Mouse (Mus musculus): ENCODE measurements around the gene Pdcd11. TPM values are rescaled to one million over a fixed set of nuclear protein-coding genes. Genes with fewer than 3 reads are reported as not detected.

Pdcd11 gene
- polyA plus RNA-seq, 1 experiment from 2014 or later = 7.4 TPM

DNA sequence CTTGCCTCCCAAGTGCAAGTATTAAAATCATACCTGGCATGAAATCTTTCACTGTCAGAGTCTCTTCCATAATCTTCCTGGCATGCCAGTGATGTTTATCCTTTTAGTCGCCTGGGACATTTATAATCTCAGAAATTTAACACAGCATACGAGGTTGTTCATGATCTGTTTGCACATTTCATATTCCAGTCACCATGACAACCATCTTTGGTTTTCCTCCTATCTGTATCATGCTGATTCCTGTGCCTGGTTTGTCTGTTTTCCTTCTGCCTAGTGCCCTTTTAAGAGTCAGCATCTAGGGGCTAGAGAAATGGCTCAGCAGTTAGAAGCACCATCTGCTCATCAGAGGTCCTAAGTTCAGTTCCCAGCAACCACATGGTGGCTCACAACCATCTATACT is 28.1 kb downstream of the Pdcd11 start:
- peaks cover 27% of the 10 kb centered on the region for H3K36me3 ChIP-seq (ENCODE audit: control insufficient read depth, insufficient read depth, low read length)
- ATAC-seq = no peak
- H3K9ac ChIP-seq (ENCODE audit: low read depth, low read length) = no peak overlapping the region
- H3K4me1 ChIP-seq (ENCODE audit: control insufficient read depth, insufficient read depth, low read length) = peaks cover 2% of the 10 kb centered on the region; the same call in 1 of the 2 replicates
- no peaks in the 10 kb centered on the region for H3K27me3 ChIP-seq (replicated peaks; ENCODE audit: control insufficient read depth, insufficient read depth, low read length)
- H3K4me3 ChIP-seq (ENCODE audit: low read length) = no peak overlapping the region
- no peak overlapping the region for H3K4me2 ChIP-seq (ENCODE audit: low read depth, low read length)
- 60% methylated on average over 2 of the region's 2 CpGs for WGBS
- H3K9me3 ChIP-seq (ENCODE audit: control insufficient read depth, low read length) = no peaks in the 10 kb centered on the region
- no peak overlapping the region for H3K27ac ChIP-seq (ENCODE audit: low read length)

DNA sequence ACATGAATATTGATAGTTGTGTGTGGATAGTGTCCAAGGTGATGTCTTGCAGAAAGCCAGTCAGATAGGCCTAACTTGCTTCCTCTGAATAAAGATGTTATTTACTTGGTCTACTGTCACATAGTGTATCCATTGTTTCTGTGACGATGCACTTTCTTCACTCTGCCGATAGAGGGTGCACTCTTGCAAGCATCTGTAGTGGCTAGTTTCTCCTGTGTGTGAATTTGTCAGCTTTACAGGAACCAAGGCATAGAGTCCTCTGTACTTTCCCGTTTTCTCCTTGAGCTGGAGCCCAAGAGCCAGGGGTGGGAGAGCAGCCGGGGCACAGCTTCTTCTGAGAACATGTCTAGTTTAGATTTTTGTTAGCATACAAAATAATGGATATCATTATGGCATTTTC is 30.5 kb downstream of the Pdcd11 start:
- H3K9me3 ChIP-seq (ENCODE audit: control insufficient read depth, low read length) = no peaks in the 10 kb centered on the region
- no peaks in the 10 kb centered on the region for H3K27me3 ChIP-seq (replicated peaks; ENCODE audit: control insufficient read depth, insufficient read depth, low read length)
- H3K9ac ChIP-seq (ENCODE audit: low read depth, low read length) = no peak overlapping the region
- H3K4me3 ChIP-seq (ENCODE audit: low read length) = no peak overlapping the region
- H3K27ac ChIP-seq (ENCODE audit: low read length) = no peak overlapping the region
- 38% methylated on average over 4 of the region's 4 CpGs for whole genome bisulfite sequencing
- ATAC-seq = 0 out of 2 replicates have a peak, but pooled peaks have one; percentile 36
- peaks cover 28% of the 10 kb centered on the region for H3K36me3 ChIP-seq (ENCODE audit: control insufficient read depth, insufficient read depth, low read length)
- H3K4me2 ChIP-seq (ENCODE audit: low read depth, low read length) = no peak overlapping the region
- H3K4me1 ChIP-seq (ENCODE audit: control insufficient read depth, insufficient read depth, low read length) = peaks cover 2% of the 10 kb centered on the region; the same call in 1 of the 2 replicates

DNA sequence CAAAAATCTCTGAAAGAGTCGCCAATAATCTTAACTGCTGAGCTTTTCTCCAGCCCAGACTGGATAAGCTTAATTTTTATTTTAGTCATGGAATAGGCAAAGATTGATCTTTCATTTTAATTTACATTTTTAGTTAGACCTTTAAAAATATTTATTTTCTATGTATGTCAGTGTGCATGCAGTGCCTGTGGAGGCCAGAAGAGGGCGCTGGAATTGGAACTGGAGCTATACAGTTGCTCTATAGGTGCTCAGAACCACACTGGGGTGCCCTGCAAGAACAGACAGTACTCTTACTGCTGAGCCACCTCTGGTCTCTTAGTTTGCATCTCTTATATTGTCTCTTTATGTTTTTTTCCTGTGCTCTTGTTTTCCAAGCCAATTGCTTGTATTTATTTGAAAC is 32.2 kb downstream of the Pdcd11 start:
- Histone ChIP-seq H3K4me2 (ENCODE audit: low read depth, low read length) (no peak overlapping the region), H3K4me1 (ENCODE audit: control insufficient read depth, insufficient read depth, low read length) (peaks cover 2% of the 10 kb centered on the region; the same call in 1 of the 2 replicates), H3K9me3 (ENCODE audit: control insufficient read depth, low read length) (no peaks in the 10 kb centered on the region), H3K36me3 (ENCODE audit: control insufficient read depth, insufficient read depth, low read length) (peaks cover 34% of the 10 kb centered on the region), H3K4me3 (ENCODE audit: low read length) (no peak overlapping the region), H3K27ac (ENCODE audit: low read length) (no peak overlapping the region), H3K27me3 (replicated peaks; ENCODE audit: control insufficient read depth, insufficient read depth, low read length) (no peaks in the 10 kb centered on the region), H3K9ac (ENCODE audit: low read depth, low read length) (no peak overlapping the region)
- ATAC-seq = no peak
- 28% methylated on average over 2 of the region's 2 CpGs for WGBS

DNA sequence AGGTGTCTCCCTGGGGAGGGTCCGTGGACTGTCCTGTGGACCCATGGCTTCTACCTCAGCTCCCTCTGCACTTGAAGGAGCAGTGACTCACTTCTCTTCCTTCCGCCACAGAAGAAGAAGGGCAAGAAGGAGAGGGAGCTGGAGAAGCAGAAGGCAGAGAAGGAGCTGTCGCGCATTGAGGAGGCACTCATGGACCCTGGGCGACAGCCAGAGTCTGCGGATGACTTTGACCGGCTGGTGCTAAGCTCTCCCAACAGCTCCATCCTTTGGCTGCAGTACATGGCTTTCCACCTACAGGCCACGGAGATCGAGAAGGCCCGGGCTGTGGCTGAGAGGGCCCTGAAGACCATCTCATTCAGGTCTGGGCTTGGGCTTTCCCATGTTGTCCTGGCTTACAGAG is 37.6 kb downstream of the Pdcd11 start:
- no peak for ATAC-seq
- WGBS = 96% methylated on average over 10 of the region's 10 CpGs
- Histone ChIP-seq H3K27me3 (replicated peaks; ENCODE audit: control insufficient read depth, insufficient read depth, low read length) (no peaks in the 10 kb centered on the region), H3K4me3 (ENCODE audit: low read length) (no peak overlapping the region), H3K9me3 (ENCODE audit: control insufficient read depth, low read length) (no peaks in the 10 kb centered on the region), H3K4me2 (ENCODE audit: low read depth, low read length) (no peak overlapping the region), H3K27ac (ENCODE audit: low read length) (no peak overlapping the region), H3K36me3 (ENCODE audit: control insufficient read depth, insufficient read depth, low read length) (peaks cover 44% of the 10 kb centered on the region), H3K9ac (ENCODE audit: low read depth, low read length) (no peak overlapping the region), H3K4me1 (ENCODE audit: control insufficient read depth, insufficient read depth, low read length) (peaks cover 2% of the 10 kb centered on the region; the same call in 1 of the 2 replicates)

DNA sequence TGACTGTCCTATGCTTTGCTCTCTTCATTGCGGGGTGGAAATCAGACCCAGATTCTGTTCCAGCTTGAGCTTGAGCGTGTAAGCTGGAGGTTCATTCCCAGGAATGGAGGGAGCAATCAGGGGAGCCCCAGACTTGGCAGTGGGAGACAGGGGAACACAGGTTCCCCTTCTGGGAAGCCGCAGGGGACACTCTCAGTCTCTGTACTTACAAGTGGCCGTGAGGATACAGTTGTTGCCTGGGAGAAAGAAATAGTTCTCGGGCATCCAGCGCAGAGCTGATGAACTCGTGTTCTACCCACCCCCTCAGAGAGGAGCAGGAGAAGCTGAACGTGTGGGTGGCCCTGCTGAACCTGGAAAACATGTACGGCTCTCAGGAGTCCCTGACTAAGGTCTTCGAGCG is 38.3 kb downstream of the Pdcd11 start:
- Histone ChIP-seq H3K4me3 (ENCODE audit: low read length) (no peak overlapping the region), H3K4me2 (ENCODE audit: low read depth, low read length) (no peak overlapping the region), H3K36me3 (ENCODE audit: control insufficient read depth, insufficient read depth, low read length) (peaks cover 45% of the 10 kb centered on the region), H3K4me1 (ENCODE audit: control insufficient read depth, insufficient read depth, low read length) (no peaks in the 10 kb centered on the region), H3K27me3 (replicated peaks; ENCODE audit: control insufficient read depth, insufficient read depth, low read length) (no peaks in the 10 kb centered on the region), H3K9ac (ENCODE audit: low read depth, low read length) (no peak overlapping the region), H3K27ac (ENCODE audit: low read length) (no peak overlapping the region), H3K9me3 (ENCODE audit: control insufficient read depth, low read length) (no peaks in the 10 kb centered on the region)
- 92% methylated on average over 11 of the region's 11 CpGs for WGBS
- ATAC-seq = no peak

DNA sequence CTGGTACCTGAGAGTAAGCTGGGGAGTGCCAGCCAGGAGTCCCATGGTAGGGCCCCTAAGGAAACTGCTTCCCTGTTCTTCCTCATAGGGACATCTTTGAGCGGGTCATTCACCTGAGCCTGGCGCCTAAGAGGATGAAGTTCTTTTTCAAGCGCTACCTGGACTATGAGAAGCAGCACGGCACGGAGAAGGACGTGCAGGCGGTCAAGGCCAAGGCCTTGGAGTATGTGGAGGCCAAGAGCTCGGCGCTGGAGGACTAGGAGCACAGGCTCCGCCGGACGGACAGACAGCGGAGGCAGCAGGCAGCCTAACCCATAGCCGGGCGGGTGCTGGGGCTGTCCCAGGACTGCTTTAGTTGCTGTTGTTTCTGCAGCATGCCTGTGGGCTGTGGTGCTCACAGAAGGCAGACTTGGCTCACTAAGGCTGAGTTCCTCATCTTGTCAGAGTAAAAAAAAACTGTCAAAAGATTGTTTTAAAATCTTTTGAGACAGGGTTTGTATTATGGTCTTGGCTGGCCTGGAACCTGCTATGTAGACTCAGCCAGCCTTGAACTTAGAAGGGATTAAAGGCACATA is 40.1 kb downstream of the Pdcd11 start:
- Histone ChIP-seq H3K4me1 (ENCODE audit: control insufficient read depth, insufficient read depth, low read length) (no peaks in the 10 kb centered on the region), H3K9ac (ENCODE audit: low read depth, low read length) (no peak overlapping the region), H3K4me3 (ENCODE audit: low read length) (no peak overlapping the region), H3K36me3 (ENCODE audit: control insufficient read depth, insufficient read depth, low read length) (peaks cover 39% of the 10 kb centered on the region), H3K4me2 (ENCODE audit: low read depth, low read length) (no peak overlapping the region), H3K27ac (ENCODE audit: low read length) (no peak overlapping the region), H3K27me3 (replicated peaks; ENCODE audit: control insufficient read depth, insufficient read depth, low read length) (no peaks in the 10 kb centered on the region), H3K9me3 (ENCODE audit: control insufficient read depth, low read length) (no peaks in the 10 kb centered on the region)
- no peak for ATAC-seq
- 96% methylated on average over 15 of the region's 15 CpGs for WGBS

DNA sequence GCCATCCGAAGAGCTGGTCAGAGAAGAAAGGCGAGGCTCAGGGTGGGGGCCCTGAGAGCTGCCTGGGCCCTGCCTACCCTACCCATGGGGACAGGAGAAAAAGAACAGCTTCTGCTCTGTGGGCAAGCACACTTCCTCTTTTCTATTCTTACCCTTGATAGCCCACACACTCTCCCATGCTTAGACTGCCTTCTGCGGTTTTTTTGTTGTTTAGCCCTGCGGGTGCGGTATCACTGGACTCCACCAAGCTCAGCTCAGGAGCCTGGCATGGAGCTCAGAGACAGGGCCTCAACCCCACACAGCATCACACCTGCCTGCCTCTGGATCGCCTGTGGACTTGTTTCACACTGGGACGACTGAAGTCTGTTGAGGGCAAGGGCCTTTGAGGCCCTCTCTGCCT is 42.6 kb downstream of the Pdcd11 start:
- Histone ChIP-seq H3K36me3 (ENCODE audit: control insufficient read depth, insufficient read depth, low read length) (peaks cover 23% of the 10 kb centered on the region; the same call in 1 of the 2 replicates), H3K27ac (ENCODE audit: low read length) (no peak overlapping the region), H3K27me3 (replicated peaks; ENCODE audit: control insufficient read depth, insufficient read depth, low read length) (no peaks in the 10 kb centered on the region), H3K9ac (ENCODE audit: low read depth, low read length) (no peak overlapping the region), H3K9me3 (ENCODE audit: control insufficient read depth, low read length) (no peaks in the 10 kb centered on the region), H3K4me3 (ENCODE audit: low read length) (no peak overlapping the region), H3K4me1 (ENCODE audit: control insufficient read depth, insufficient read depth, low read length) (peaks cover 11% of the 10 kb centered on the region), H3K4me2 (ENCODE audit: low read depth, low read length) (no peak overlapping the region)
- ATAC-seq = no peak
- 85% methylated on average over 7 of the region's 7 CpGs for WGBS

DNA sequence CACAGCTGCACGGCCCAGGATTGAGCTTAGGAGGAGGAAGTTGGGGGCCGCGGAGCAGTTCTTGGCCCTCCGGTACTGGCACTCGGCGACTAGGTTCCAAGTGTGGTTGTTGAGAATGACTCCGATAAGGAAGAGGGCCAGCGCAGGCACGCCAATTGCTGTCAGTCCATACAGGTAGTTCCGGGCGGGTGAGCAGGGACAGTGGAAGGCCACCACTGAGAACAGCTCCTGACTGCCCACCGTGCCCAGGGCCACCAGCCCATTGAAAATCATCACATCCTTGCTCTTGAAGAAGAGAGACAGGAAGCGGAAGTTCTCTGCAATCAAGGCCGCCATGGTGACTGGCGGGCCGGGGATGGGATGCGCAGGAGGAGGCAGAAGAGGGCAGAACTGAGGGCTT is 45.0 kb downstream of the Pdcd11 start:
- H3K4me3 ChIP-seq (ENCODE audit: low read length) = no peak overlapping the region
- WGBS = 91% methylated on average over 17 of the region's 17 CpGs
- peaks cover 18% of the 10 kb centered on the region for H3K4me1 ChIP-seq (ENCODE audit: control insufficient read depth, insufficient read depth, low read length)
- no peaks in the 10 kb centered on the region for H3K9me3 ChIP-seq (ENCODE audit: control insufficient read depth, low read length)
- H3K9ac ChIP-seq (ENCODE audit: low read depth, low read length) = no peak overlapping the region
- H3K36me3 ChIP-seq (ENCODE audit: control insufficient read depth, insufficient read depth, low read length) = peaks cover 14% of the 10 kb centered on the region; the same call in 1 of the 2 replicates
- no peak overlapping the region for H3K4me2 ChIP-seq (ENCODE audit: low read depth, low read length)
- no peaks in the 10 kb centered on the region for H3K27me3 ChIP-seq (replicated peaks; ENCODE audit: control insufficient read depth, insufficient read depth, low read length)
- H3K27ac ChIP-seq (ENCODE audit: low read length) = no peak overlapping the region
- ATAC-seq = no peak

DNA sequence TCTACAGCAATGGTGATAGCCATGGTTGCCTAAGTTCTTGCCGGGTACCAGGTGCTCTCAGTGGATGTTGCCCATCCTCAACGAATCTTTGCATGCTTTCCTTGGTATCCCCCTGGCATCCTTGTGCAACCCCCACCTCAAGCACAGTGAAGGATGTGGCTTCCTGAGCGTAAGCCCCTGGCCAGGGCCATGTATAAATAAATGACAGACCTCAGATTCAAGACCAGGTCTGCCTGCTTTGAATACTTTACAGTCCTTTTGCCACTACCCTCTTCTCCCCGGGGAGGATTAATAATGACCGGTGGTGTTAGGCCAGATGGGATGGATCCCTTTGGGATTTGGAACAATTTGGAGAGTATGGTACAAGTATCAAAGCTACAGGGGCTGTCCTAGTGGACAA is 45.6 kb downstream of the Pdcd11 start:
- no peak overlapping the region; the same call in 1 of the 2 replicates for H3K4me2 ChIP-seq (ENCODE audit: low read depth, low read length)
- H3K9me3 ChIP-seq (ENCODE audit: control insufficient read depth, low read length) = no peaks in the 10 kb centered on the region
- 81% methylated on average over 5 of the region's 5 CpGs for WGBS
- no peak for ATAC-seq
- no peaks in the 10 kb centered on the region for H3K27me3 ChIP-seq (replicated peaks; ENCODE audit: control insufficient read depth, insufficient read depth, low read length)
- peaks cover 18% of the 10 kb centered on the region for H3K4me1 ChIP-seq (ENCODE audit: control insufficient read depth, insufficient read depth, low read length)
- H3K27ac ChIP-seq (ENCODE audit: low read length) = no peak overlapping the region
- no peak overlapping the region for H3K4me3 ChIP-seq (ENCODE audit: low read length)
- H3K9ac ChIP-seq (ENCODE audit: low read depth, low read length) = no peak overlapping the region
- peaks cover 11% of the 10 kb centered on the region; the same call in 1 of the 2 replicates for H3K36me3 ChIP-seq (ENCODE audit: control insufficient read depth, insufficient read depth, low read length)
